Mouse (Mus musculus): Measurements from ENCODE around the gene Crnkl1.
"Not testable (repeated sequence)": the region's sequence is repeated elsewhere in the genome, so short reads cannot be mapped to it uniquely, and the experiment has no call there.

The Crnkl1 gene

DNA sequence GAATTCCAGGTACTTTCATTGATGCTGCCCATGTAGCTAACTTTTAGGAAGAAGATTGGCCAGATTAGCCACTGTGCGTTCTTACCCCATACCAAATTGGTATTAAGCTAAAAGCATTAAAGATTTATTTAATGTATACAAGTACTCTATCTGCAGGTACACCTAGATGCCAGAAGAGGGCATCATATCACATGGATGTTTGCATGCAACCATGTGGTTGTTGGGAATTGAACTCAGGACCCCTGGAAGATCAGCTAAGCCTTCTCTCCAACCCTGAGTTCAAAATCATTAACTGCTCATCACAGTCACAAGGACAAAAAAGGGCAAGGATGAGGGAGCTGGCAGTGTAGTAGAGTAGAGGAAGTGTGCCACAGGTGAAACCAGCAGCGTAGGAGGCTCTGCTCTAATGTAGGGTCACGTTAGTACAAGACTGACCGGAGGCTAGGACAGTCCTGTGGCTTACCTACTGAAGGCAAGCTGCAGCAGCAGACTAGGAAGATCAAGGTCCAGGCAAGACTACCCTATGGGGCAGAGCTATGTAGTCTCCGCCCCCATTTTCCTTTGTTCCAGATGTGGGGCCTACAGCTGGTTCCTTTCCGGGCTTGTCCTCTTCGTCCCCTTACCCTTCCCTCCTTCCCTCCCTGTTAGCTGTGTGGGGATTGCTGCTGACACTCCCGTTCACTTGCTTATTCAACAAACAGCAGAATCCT, 13.7 kb downstream of the Crnkl1 start:
- DNase-seq (ENCODE audit: extremely low read depth, low read depth, low spot score), result no peak

DNA sequence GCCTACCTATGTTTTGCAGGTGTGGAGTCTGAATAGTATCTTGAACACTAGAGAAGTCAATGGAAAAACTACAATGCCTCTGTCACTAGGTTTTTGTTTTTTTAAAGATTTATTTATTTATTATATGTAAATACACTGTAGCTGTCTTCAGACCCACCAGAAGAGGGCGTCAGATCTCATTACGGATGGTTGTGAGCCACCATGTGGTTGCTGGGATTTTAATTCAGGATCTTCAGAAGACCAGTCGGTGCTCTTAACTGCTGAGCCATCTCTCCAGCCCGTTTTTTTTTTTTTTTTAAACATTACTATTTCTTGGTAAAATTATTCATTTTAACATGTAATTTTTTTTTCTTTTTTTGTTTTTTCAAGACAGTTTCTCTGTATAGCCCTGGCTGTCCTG, 28.9 kb downstream of the Crnkl1 start:
- DNase-seq (ENCODE audit: extremely low read depth, low read depth, low spot score), result not testable (repeated sequence)

DNA sequence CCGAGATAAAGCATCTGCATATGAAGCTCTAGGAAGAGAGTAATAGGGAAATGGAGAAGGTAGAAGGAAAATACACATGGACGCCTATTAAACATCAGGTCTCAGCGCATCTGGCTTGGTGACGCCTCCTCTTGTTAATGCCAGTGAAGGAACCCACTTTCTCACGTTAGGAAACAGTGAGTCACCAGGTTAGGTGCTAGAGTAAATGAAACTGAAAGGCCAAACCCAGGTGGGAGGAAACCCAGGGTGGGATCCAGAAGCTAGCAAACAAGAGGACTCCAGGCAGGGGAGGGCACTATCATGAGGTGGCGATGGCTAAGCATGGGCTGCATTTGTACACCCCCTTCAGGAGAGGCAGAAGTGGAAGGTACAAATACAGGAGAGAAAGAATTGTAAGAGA, 29.7 kb downstream of the Crnkl1 start:
- no peak for DNase-seq (ENCODE audit: extremely low read depth, low read depth, low spot score)

DNA sequence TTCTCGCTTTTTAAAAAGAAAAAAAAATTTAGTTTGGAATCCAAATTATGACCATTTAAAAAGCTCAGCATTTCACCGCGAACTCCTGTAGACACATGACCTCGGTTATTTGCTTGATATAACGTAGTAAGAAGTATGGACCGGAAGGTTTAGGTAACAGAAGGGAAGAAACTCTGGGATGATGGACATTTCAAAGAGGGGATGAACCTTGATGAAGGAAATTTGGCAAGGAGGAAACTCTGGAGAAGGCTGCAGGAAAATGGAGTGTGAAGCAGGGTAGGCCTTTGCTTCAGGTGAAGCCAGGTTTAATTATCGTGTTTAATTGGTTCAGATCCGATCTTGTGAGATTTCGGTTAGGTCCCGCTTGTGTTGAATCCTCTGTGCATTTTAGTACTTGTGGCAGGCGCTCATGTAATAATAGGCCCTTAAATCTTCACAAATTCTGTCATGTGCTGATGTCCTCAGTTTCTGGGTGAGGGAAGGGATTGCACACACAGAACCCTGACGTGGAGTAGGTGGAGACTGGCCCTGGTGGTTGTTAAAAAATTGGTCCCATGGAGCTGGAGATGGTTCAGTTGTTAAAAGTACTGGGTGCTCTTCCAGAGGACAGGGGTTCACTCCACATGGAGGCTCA, 30.7 kb downstream of the Crnkl1 start:
- DNase-seq (ENCODE audit: extremely low read depth, low read depth, low spot score), result no peak

DNA sequence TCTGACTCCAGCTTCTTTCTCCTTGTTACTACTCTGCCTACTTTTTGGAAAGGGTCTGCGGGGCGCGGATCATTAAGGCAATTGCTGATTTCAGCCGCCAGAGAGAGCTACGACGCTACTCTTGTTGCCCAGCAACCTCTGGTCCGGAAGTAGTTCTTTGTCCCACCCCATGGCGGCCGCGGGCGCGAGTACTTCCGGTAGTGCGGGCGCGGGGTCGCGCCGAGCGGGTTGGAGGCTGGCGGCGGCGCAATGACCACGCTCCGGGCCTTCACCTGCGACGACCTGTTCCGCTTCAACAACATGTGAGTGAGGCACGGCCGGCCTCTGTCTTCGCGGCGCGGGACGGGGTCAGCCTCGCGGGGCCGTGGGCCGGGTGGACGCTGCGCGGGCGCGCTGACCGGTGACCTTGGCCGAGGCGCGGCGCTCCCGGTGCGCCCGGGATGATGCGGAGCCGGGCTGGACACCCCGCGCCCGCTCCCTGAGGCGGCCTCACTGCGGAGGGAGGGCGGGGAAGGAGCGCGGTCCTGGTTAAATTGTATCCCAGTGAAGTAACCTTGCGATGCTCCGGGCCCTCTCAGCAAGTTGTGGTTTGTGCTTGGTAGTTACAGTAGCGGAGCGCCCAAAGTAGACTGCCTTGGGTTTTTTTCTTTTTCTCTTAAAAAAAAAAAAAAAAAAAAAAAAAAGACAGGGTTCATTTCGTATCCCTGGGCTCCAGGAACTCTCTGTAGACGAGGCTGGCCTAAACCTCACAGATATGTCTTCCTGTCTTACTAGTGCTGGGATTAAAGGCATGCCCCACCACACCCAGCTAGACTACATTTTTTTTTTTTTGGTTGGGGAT, 31.5 kb downstream of the Crnkl1 start:
- DNase-seq (ENCODE audit: extremely low read depth, low read depth, low spot score), result no peak

DNA sequence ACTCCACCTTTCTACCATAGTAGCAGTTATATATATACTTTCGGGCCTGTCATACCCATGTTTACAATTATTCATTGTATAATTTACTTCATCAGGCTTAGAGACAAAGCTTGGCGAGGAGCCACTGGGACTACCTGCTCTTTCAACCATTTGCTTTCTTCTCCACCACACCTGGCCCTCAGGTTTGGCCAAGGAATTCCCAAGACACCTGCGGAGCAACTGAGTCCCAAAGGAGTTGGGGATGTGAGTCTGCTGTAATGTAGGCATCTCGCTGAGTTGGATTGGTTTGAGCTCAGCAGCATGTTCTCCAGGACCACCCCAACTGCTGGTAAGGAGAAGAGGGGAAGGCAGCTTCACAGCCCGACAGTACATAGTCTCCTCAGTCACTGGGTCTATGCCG, 33.0 kb downstream of the Crnkl1 start, which contains the start of gene Naa20:
Gene Naa20 (plus strand): TSS at position 239 of the 400 bp plus-strand sequence.
- no peak for DNase-seq (ENCODE audit: extremely low read depth, low read depth, low spot score)

DNA sequence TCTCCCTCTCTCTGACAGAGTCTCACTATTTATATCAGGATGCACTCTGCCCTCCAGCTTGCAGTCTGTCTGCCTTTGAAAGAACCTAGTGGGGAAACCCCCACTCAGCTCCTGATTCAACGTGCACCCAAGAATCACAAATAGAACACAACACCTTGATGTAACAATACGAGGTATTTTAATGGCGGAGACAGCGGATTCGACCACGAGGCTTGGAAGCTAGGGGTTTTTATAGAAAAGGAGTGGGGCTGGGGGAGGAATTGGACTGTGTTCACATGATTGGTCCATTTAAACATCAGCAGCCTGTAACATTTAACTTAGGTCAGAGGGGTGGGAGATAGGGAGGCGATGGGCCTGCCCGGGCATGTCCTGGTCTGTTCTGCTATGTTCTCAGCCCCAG, 34.5 kb downstream of the Crnkl1 start:
- DNase-seq (ENCODE audit: extremely low read depth, low read depth, low spot score), result not testable (repeated sequence)

DNA sequence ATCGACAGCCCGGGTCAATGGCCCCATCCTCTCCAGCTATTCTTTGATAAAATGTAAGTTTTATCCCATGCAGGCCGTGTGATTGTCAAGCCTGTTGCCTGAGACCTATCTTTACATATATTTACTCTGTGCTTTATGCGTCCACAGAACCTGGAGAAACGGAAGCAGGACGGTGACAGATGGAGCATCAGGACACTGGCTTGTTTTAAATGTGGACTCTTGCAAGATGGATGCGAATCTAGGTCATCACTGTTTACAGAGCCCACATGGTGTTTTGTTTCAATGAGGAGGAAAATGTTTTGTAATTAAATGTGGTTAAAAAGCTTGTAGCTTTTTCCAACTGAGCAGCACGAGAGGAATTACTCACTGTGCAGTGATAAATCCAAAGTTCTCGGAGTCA, 36.7 kb downstream of the Crnkl1 start:
- no peak for DNase-seq (ENCODE audit: extremely low read depth, low read depth, low spot score)

DNA sequence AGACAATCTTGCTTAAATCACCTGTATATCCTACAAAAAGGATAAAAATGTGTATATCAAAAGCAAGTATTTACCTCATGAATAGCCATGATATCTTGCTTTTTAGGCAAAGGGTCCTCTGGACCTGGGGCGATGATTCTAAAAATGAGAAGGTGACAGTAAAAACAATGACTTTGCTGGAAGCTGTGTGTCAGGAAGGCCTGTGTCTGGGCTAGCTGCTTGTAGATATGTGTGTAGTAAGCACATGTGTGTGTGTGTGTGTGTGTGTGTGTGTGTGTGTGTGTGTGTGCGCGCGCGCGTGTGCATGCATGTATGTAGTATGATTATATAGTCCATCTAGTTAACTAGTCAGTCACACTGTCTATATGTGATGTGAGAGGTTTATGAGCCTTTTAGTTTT, 41.1 kb downstream of the Crnkl1 start:
- no peak for DNase-seq (ENCODE audit: extremely low read depth, low read depth, low spot score)

DNA sequence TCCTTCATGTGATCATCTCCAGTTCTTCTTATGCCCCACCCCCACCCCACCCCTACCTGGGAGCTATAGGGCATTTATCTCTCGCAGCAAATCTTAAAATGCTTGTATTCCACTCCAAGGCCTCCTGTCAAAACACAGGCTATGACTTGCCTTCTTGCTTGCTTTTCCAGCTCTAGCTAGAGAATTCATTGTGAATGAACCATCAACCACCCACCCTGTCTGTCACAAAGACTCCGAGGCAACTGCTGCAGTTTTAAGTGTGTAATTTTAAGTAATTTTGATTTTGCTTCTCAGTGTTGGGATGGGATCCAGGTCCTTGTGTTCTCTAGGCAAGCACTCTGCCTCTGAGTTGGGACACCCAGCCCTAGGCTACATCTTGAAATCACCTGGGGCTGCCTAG, 44.2 kb downstream of the Crnkl1 start:
- DNase-seq (ENCODE audit: extremely low read depth, low read depth, low spot score), result no peak

DNA sequence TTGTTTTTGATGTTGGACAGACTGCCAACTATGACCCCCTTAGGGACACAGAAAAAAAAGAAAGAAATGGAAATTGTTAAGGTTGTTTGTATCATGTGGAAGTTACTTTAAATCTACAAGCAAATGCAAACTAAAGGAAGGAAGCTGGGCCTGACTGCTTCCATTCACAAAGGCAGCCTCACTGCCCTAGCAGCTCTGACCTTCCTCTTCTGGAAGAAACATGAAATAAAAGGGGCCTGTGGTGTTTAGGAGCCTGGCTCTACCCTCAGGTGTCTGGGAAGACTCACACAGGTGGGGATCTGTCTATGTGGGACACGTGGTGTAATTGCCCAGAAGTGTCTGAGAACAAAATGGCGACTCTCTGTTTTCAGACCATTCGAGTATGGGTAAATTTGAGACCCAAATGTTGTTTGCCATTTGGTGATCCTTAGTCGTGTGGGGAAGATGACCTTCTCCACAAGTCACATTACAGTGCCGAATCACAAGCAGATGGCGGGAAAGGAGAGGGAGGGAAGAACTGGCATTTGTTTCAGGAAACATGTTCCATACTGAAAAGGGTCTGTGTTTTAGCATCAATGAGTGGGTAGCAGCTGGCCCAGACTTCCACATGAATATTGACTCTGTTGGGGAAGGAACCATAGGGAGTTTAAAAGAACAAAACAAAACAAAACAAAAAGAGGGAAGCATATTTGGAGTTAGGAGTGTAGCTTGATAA, 45.9 kb downstream of the Crnkl1 start:
- DNase-seq (ENCODE audit: extremely low read depth, low read depth, low spot score), result no peak

DNA sequence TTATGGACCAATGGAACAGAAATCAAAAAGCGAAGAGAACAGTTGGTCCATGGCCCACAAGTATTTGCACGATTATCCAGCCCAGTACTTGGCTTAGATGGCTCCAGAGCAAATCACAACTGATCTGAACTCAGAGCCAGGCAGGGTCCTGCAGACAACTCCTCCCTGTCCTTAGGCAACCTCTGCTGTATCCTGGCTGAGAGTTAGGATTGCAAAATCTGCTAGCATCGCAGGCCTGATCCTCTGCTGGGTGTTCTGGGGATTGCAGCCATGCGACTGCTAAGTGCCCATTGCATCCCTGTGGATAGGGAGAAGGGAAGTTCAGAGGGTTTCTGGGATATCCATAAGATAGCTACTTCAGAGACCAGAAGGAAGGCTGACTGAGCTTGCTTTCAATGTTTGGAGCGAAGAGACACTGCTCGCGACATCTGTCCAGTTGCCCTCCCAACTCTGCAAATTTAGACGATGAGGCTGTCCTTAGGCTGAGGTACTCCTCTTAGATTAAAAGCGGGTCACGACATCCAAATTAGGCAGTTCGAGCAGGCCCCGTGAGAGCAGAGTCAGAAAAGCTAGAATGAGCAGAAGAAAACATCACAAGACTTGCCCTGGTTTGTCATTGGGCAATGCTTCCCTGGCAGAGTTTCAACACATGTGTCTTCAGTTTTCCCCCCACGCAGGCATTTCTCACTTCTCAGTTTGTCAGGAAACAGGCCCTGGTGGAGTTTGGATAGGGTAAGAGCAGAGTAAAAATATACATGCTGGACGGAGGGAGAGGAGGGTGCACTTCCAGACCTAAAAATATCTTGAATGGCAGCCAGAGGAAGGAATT, 46.7 kb downstream of the Crnkl1 start:
- DNase-seq (ENCODE audit: extremely low read depth, low read depth, low spot score), result peak; percentile 81

DNA sequence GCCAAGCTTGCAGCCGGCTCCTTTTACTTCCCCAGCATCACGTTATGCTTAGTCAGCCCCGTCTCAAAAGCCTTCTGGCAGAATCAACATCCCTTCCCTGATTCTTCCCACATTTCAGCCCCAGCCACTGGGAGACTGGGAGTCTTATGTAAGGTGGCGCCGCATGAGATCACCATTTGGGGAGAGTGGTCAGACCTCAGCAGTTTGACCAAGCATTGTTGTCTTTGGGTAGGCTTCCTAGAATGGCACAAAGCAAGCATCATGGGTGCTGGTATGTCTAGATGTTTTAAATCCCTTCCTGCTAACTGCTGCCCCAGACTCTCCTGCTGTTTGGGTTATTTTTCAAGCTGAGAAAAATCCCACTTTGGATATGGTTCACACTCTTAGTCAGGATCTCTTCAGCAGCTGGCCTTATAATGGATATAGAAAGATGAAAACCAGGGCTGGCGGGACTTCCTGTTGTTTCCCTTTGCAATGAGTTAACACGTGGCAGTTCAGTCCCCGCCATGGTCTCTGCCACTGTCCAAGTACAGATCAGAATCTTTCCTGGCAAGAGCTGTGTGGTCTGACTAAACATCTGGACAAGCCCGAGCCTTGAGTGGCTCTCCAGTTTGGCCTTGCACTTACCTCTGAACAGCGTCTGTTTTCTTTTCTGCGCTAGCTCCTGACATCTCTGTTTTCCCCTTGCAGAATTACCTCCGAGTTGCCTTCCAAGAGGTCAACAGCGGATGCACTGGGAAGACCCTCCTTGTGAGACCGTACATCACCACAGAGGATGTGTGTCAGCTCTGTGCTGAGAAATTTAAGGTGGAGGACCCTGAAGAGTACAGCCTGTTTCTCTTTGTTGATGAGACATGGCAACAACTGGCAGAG, 49.7 kb downstream of the Crnkl1 start:
- DNase-seq (ENCODE audit: extremely low read depth, low read depth, low spot score), result no peak

DNA sequence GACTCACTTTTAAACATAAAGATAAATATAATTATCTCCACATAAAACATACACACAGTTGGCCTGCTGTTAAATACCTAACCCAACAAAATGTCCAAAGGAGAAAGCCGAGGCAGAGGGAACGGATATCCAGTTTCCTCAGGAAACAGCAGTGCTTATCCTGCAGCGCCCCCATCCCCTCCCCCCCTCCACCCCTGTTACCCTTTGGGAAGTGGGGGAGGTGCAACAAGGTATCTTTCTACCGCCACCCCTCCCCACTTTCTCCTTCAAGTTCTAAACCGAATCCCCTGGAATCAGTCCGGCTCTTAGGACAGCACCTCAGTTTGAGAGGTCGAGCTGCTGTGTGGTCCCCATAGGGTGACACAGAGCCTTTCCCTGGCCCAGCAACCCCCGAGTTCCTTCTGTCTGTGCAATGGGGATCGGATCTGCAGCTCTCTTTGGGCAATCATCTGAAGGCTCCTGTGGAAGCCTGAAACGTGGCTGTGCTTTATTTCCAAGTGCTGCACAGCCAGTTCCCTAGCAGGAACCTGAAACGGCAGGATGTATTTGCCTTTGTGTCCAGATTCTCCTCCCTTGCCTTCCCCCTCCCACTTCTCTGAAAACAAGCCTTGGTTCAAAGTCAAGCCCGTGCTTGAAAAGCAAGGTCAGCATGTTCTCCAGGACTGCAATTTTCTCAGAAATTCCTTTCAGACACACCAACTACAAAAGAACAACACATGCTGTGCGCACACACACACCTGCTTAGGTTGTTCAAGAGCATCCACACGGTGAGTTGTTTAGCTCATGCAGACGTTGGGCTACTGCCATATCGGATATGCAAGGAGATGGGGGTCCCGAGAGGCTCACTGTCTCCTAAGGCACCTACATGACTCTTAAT, 50.5 kb downstream of the Crnkl1 start:
- no peak for DNase-seq (ENCODE audit: extremely low read depth, low read depth, low spot score)

DNA sequence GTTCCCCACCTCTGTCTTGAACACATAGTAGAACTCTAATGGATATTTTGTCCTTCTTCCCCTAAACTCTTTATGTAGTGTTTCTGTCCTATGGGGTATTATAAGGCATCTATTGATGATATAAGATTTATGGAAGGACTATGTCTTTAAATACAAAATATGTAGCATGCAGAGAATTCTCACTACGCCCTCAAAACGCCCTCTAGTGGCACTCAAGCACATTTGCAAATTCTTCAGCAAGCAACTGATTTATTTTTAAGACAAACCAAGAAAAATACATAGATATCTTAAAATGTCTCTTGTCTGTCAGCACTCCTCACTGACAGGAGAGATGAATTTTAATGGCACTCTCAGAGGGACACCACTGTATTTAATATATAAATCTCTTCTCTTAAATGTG, 52.4 kb downstream of the Crnkl1 start:
- DNase-seq (ENCODE audit: extremely low read depth, low read depth, low spot score), result no peak

DNA sequence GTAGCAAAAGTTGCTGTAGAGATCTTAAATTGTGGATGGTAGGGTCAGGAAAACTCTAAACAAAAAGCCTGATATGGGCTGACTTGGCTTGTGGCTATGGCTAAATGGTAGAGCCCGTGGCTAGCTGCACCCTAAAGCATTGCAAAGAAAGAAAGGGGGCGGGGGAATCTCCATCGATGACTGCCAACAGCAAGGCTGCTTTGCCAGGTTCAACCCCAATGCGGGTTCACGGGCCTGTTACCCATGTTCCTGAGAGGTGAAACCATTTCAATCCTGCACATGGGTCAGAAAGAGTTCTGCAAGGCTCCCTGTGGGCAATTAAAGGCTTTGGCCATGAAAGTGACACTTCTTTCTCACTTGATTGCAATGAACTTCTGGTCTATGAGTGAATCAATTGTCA, 52.9 kb downstream of the Crnkl1 start:
- DNase-seq (ENCODE audit: extremely low read depth, low read depth, low spot score), result no peak

DNA sequence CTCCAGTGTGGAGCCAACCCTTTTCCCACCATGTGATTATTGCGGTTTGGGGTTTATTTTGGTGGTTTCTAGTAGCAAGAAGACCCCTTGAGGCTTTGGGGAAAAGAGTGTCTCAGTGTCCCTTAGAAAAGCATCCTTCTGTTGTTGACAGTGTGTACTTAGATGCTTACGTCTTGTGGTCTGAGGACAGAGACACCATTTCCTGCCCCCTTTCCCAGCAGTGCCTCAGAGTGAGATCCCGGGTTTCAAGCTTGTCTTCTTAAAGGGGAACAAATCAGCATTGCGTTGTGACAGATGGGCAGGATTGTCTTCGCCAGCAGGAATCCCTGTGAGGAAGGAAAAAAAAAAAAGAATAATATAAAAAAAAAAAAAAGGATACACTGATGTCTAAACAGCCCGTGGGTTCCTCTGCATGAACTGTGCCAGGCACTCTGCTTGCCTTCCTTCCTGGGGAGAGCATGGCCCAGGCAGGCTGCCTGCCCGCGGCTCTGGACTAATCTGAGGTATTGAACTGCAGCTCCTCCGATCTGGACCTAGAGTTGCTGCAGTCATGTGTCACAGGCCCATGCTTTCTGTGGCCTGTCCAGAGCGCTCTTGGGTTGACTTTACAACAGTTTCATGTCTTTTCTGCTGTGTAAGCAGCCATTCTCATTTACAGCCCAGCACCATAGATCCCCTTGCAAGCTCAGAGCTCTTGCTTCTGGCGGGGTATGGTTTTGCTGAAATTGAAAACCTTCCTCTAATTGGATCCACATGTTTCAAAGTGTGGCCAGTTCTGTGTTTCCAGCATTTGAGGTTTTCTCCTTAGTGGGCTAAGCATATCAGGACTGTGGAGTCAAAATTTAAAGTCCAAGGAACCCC, 53.7 kb downstream of the Crnkl1 start:
- DNase-seq (ENCODE audit: extremely low read depth, low read depth, low spot score), result no peak

DNA sequence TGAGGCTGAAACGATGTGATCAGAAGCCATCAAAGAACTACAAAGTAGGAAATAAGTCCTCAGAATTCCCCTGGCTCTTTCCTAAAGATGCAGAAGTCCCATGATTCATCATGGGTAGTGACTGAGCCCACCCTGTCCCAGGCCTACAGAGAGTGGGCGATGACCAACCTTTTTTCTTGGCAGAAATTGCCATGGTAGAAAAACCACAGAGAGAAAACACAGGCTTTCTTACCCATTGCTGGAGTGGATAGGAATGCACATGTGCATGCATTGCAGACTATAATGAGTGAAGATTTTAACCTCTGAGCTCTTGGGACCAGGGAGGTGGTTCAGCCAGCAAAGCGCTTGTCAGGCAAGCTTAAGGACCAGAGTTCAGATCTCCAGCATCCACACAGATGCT, 57.6 kb downstream of the Crnkl1 start:
- DNase-seq (ENCODE audit: extremely low read depth, low read depth, low spot score), result no peak

Data from fat pad, adult 2 months (tissue).